In genomic region chr14:28359502-28359901, GRCm38 (mm10) we compare ENCODE assay signal across 18 mouse cellular contexts.
A peak's percentile ranks its signal among the peaks of the same experiment; 100 is the strongest.
DNase-seq lines count a peak whose midpoint lies in the region; ATAC-seq and TF ChIP-seq lines count a peak whose summit lies in the region.
"Had no signal": no experiment of that assay in that cellular context is flagged by ENCODE, and none has a peak within 500 bp of the region (broad histone marks: within the 10 kb centered on the region; RNA-seq: fewer than 3 reads in every experiment).

No protein-coding gene starts in this region.

- no peaks in the 10 kb centered on the region for H3K4me1 ChIP-seq in lung, embryonic 16.5 days (replicated peaks; ENCODE audit: control insufficient read depth, insufficient read depth, low read length)
- H3K4me1 ChIP-seq in intestine, embryonic 15.5 days (replicated peaks): no peaks in the 10 kb centered on the region
- H3K4me1 ChIP-seq in intestine, postnatal 0 days (replicated peaks; ENCODE audit: control insufficient read depth, insufficient read depth, low read length): no peaks in the 10 kb centered on the region
- H3K4me1 ChIP-seq in stomach, embryonic 16.5 days (ENCODE audit: control insufficient read depth, insufficient read depth, low read length): no peaks in the 10 kb centered on the region
- H3K4me1 ChIP-seq: embryonic facial prominence, embryonic 12.5 days; forebrain, embryonic 15.5 days; hindbrain, embryonic 15.5 days had no signal

- H3K4me3 ChIP-seq in lung, embryonic 16.5 days (ENCODE audit: low read length): no peak overlapping the region
- no peak overlapping the region for H3K4me3 ChIP-seq in intestine, embryonic 15.5 days (replicated peaks)
- no peak overlapping the region for H3K4me3 ChIP-seq in intestine, postnatal 0 days (ENCODE audit: low read depth, low read length)
- no peak overlapping the region for H3K4me3 ChIP-seq in stomach, embryonic 16.5 days (replicated peaks; ENCODE audit: low read length)
- H3K4me3 ChIP-seq: embryonic facial prominence, embryonic 12.5 days; forebrain, embryonic 15.5 days; hindbrain, embryonic 15.5 days had no signal

- H3K9ac ChIP-seq in lung, embryonic 16.5 days (ENCODE audit: low read length): no peak overlapping the region
- H3K9ac ChIP-seq in intestine, embryonic 15.5 days: no peak overlapping the region
- no peak overlapping the region for H3K9ac ChIP-seq in intestine, postnatal 0 days (ENCODE audit: low read depth, low read length)
- no peak overlapping the region for H3K9ac ChIP-seq in stomach, embryonic 16.5 days (ENCODE audit: low read length)
- H3K9ac ChIP-seq: embryonic facial prominence, embryonic 12.5 days; forebrain, embryonic 15.5 days; hindbrain, embryonic 15.5 days had no signal

- DNase-seq in lung, postnatal 4 days: no peak
- no peak for DNase-seq in layer of hippocampus, postnatal 25 days (ENCODE audit: extremely low spot score in 1 of 2, low spot score in 1 of 2)
- DNase-seq in spleen, postnatal 10 days (ENCODE audit: low spot score in 2 of 2): no peak
- DNase-seq: adrenal gland, adult 2 months; adrenal gland, postnatal 36 days; cerebellum, adult 11-12 months; cerebellum, adult 9-10 months; cerebellum, postnatal 25 days; gastrocnemius, postnatal 36 days; heart, adult 11 months had no signal

- no peak overlapping the region for H3K27ac ChIP-seq in lung, embryonic 16.5 days (ENCODE audit: low read length)
- H3K27ac ChIP-seq in intestine, embryonic 15.5 days: no peak overlapping the region
- peak overlapping the region; percentile 46 for H3K27ac ChIP-seq in intestine, postnatal 0 days (ENCODE audit: low read depth, low read length)
- H3K27ac ChIP-seq in stomach, embryonic 16.5 days (ENCODE audit: low read length): no peak overlapping the region
- H3K27ac ChIP-seq: embryonic facial prominence, embryonic 12.5 days; forebrain, embryonic 15.5 days; hindbrain, embryonic 15.5 days had no signal

- no peak overlapping the region for H3K4me2 ChIP-seq in lung, embryonic 16.5 days (ENCODE audit: low read depth, low read length)
- H3K4me2 ChIP-seq in intestine, embryonic 15.5 days (replicated peaks): no peak overlapping the region
- no peak overlapping the region for H3K4me2 ChIP-seq in intestine, postnatal 0 days (replicated peaks; ENCODE audit: low read depth)
- no peak overlapping the region for H3K4me2 ChIP-seq in stomach, embryonic 16.5 days (ENCODE audit: low read depth, low read length)
- H3K4me2 ChIP-seq: embryonic facial prominence, embryonic 12.5 days; forebrain, embryonic 15.5 days; heart, embryonic 11.5 days; hindbrain, embryonic 15.5 days had no signal

- H3K36me3 ChIP-seq in lung, embryonic 16.5 days (ENCODE audit: control insufficient read depth, insufficient read depth, low read length): no peaks in the 10 kb centered on the region
- no peaks in the 10 kb centered on the region for H3K36me3 ChIP-seq in intestine, embryonic 15.5 days
- H3K36me3 ChIP-seq in intestine, postnatal 0 days (ENCODE audit: control insufficient read depth, insufficient read depth): no peaks in the 10 kb centered on the region
- H3K36me3 ChIP-seq in stomach, embryonic 16.5 days (ENCODE audit: control insufficient read depth, insufficient read depth, low read length): no peaks in the 10 kb centered on the region
- H3K36me3 ChIP-seq: embryonic facial prominence, embryonic 12.5 days; forebrain, embryonic 15.5 days; hindbrain, embryonic 15.5 days had no signal

- TF ChIP-seq CTCF in intestine, postnatal 0 days (IDR thresholded peaks at IDR 0.05; ENCODE audit: low read depth): no peak

- ATAC-seq in lung, embryonic 16.5 days (ENCODE audit: low read depth): peak; percentile 52; the same call in 1 of the 2 replicates
- ATAC-seq in intestine, embryonic 15.5 days: peak; percentile 90
- peak; percentile 88 for ATAC-seq in intestine, postnatal 0 days
- peak; percentile 88 for ATAC-seq in stomach, embryonic 16.5 days (ENCODE audit: insufficient read depth, low FRiP score)
- ATAC-seq: forebrain, embryonic 15.5 days had no signal

- 35% methylated on average over 4 of the region's 4 CpGs for whole genome bisulfite sequencing in lung, embryonic 16.5 days
- 61% methylated on average over 4 of the region's 4 CpGs for WGBS in intestine, embryonic 15.5 days
- 35% methylated on average over 4 of the region's 4 CpGs for WGBS in intestine, postnatal 0 days
- WGBS in stomach, embryonic 16.5 days: 45% methylated on average over 4 of the region's 4 CpGs

- no peaks in the 10 kb centered on the region for H3K27me3 ChIP-seq in lung, embryonic 16.5 days (ENCODE audit: control insufficient read depth, insufficient read depth, low read depth, low read length)
- no peaks in the 10 kb centered on the region for H3K27me3 ChIP-seq in intestine, embryonic 15.5 days (replicated peaks)
- H3K27me3 ChIP-seq in intestine, postnatal 0 days (replicated peaks; ENCODE audit: control insufficient read depth, insufficient read depth, low read length): no peaks in the 10 kb centered on the region
- no peaks in the 10 kb centered on the region for H3K27me3 ChIP-seq in stomach, embryonic 16.5 days (ENCODE audit: control insufficient read depth, insufficient read depth, low read length)
- H3K27me3 ChIP-seq: embryonic facial prominence, embryonic 12.5 days; forebrain, embryonic 15.5 days; hindbrain, embryonic 15.5 days had no signal

- no peaks in the 10 kb centered on the region for H3K9me3 ChIP-seq in lung, embryonic 16.5 days (ENCODE audit: control insufficient read depth, low read length)
- H3K9me3 ChIP-seq in intestine, embryonic 15.5 days: no peaks in the 10 kb centered on the region
- H3K9me3 ChIP-seq in intestine, postnatal 0 days (ENCODE audit: control insufficient read depth): no peaks in the 10 kb centered on the region
- H3K9me3 ChIP-seq in stomach, embryonic 16.5 days (replicated peaks; ENCODE audit: control insufficient read depth, low read length): no peaks in the 10 kb centered on the region
- H3K9me3 ChIP-seq: embryonic facial prominence, embryonic 12.5 days; forebrain, embryonic 15.5 days; hindbrain, embryonic 15.5 days had no signal
